Mouse (Mus musculus) layer of hippocampus, adult 9-11 months (tissue): ENCODE measurements around the gene Rabgap1l.

Experiments used
- DNase-seq: peaks from one replicate; pipeline ENCODE4 v3.0.0; 2022

Rabgap1l gene

GRCm38 (mm10) chr1:160594066-160594465 is 198.9 kb downstream of the Rabgap1l start:
- DNase-seq = no peak

GRCm38 (mm10) chr1:160588911-160589590 is 204.0 kb downstream of the Rabgap1l start:
- DNase-seq = peak; percentile 17

GRCm38 (mm10) chr1:160579309-160580233 is 213.4 kb downstream of the Rabgap1l start:
- peak; percentile 12 for DNase-seq

GRCm38 (mm10) chr1:160576124-160576523 is 216.9 kb downstream of the Rabgap1l start:
- no peak for DNase-seq

GRCm38 (mm10) chr1:160574039-160574438 is 219.0 kb downstream of the Rabgap1l start:
- DNase-seq = no peak

- DNase-seq = no peak
Measured at GRCm38 (mm10) chr1:160566458-160566857, 226.6 kb downstream of the Rabgap1l start.

- DNase-seq = peak; percentile 13
Measured at GRCm38 (mm10) chr1:160561381-160561780, 231.6 kb downstream of the Rabgap1l start.

- DNase-seq = no peak
Measured at GRCm38 (mm10) chr1:160550636-160551035, 242.4 kb downstream of the Rabgap1l start.

- peak; percentile 80 for DNase-seq
Measured at GRCm38 (mm10) chr1:160547934-160548876, 244.8 kb downstream of the Rabgap1l start.

GRCm38 (mm10) chr1:160535649-160536048 is 257.4 kb downstream of the Rabgap1l start:
- no peak for DNase-seq

- peak; percentile 80 for DNase-seq
Measured at GRCm38 (mm10) chr1:160534571-160535335, 258.3 kb downstream of the Rabgap1l start.

- no peak for DNase-seq
Measured at GRCm38 (mm10) chr1:160533209-160533820, 259.7 kb downstream of the Rabgap1l start.

- DNase-seq = peak; percentile 69
Measured at GRCm38 (mm10) chr1:160531402-160531801, 261.6 kb downstream of the Rabgap1l start.

GRCm38 (mm10) chr1:160521918-160522317 is 271.1 kb downstream of the Rabgap1l start:
- DNase-seq = no peak

GRCm38 (mm10) chr1:160520665-160521064 is 272.3 kb downstream of the Rabgap1l start:
- no peak for DNase-seq

GRCm38 (mm10) chr1:160519896-160520465 is 273.0 kb downstream of the Rabgap1l start:
- no peak for DNase-seq

- DNase-seq = no peak
Measured at GRCm38 (mm10) chr1:160518552-160518951, 274.5 kb downstream of the Rabgap1l start.

- DNase-seq = no peak
Measured at GRCm38 (mm10) chr1:160507766-160508165, 285.2 kb downstream of the Rabgap1l start.

GRCm38 (mm10) chr1:160496906-160497577 is 296.0 kb downstream of the Rabgap1l start:
- no peak for DNase-seq

GRCm38 (mm10) chr1:160485731-160486130 is 307.3 kb downstream of the Rabgap1l start:
- no peak for DNase-seq
